Mouse (Mus musculus) gastrocnemius, postnatal 25 days (tissue): ENCODE measurements around the gene Rbp1. TPM values are rescaled to one million over a fixed set of nuclear protein-coding genes. Genes with fewer than 3 reads are reported as not detected.

ENCODE experiments used
- DNase-seq: peaks from one replicate; pipeline ENCODE4 v3.0.0; 2022
- total RNA-seq, 2 experiments: library from RNA; stranded (reverse); gene quantifications; 1 replicate in 1 of 2; 2 replicates in 1 of 2; pipeline ENCODE4 v1.2.3; 2021

Gene Rbp1
- total RNA-seq, 2 experiments from 2014 or later = 1.8 to 3.0 TPM

DNA sequence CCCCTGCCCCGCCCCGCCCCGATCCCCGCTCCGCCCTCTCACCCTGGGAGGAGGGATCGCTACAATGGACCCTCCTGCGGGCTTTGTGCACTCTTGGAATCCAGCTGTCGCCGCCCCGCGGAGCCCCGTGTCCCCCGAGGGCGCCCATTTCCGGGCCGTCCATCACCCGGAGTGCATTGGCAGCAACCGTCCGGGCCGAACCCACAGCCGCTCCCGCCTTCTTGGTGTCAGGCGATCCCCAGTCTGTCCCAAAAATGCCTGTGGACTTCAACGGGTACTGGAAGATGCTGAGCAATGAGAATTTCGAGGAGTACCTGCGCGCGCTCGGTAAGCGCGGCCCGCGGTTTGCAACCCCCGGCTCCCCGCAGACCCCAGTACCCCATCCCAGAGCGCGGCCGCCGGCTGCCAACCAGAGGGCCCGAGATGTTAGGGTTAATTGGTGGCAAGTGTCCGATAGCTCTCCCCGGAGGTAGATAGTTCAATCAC lies 2.0 kb downstream of the Rbp1 start:
- DNase-seq = peak; percentile 20

DNA sequence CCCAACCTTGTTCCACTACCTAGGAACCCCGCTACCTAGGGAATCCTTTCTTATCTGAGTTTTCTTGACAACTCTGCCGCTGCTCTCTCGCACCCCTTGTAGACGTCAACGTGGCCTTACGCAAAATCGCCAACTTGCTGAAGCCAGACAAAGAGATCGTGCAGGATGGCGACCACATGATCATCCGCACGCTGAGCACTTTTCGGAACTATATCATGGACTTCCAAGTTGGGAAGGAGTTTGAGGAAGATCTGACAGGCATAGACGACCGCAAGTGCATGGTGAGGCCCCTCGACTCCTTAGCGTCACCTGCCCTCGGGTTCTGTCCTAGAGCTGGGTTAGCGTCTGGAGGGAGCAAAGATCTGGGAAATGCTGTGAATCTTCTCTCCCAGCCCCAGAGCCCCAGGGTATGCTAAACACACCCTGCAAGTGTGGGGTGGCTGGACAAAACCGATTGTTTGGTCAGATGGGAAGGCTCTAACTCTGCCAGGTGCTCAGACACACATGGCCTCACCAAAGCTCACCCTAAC lies 2.7 kb downstream of the Rbp1 start:
- no peak for DNase-seq

DNA sequence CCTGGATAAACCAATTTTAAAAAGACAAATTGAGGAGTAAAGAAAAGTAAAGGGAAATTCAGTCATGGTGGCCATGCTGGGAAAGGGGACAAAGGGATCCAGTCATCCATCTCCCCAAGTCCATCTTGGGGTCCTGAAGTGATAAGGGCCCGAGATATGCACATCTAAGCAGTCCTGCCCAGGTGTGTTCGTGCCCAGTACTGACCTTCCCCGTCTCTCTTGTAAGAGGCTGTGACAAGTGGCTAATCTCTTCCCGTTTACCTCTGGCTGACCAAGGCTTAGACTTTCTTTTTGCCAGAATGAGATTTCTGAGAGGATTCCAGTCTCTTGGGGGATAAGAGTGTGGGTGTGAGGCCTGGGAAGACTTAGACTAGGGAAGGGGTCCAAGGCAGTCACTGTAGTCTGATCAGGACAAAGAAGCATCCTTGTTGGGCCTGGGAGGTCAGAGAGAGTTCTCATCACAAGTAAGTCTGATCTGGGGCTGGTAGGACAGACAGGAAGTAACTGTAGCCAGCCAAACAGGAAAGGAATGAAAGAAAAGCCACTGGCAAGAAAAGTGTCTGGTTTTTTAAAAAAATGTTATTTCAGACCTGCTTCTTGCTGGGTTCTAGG lies 5.3 kb downstream of the Rbp1 start:
- no peak for DNase-seq

DNA sequence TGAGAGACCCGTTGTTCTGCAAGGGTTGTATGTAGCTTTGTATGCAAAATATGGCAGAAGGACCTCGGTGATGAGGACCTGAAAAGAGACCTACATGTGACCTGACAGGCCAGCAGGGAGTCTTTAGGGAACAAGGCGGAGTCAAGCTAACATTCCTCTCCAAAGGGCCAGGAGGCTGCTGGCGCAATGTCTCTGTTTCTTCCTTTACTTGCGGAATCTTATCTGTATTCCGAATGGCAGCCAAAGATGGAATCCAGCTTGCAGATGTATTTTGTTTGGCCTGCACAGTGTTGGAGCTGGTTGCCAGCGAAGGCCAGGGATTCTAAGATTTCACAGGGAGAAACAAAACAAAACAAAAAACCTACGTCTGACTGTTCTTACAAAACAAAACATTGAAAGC lies 6.0 kb downstream of the Rbp1 start:
- peak; percentile 26 for DNase-seq

DNA sequence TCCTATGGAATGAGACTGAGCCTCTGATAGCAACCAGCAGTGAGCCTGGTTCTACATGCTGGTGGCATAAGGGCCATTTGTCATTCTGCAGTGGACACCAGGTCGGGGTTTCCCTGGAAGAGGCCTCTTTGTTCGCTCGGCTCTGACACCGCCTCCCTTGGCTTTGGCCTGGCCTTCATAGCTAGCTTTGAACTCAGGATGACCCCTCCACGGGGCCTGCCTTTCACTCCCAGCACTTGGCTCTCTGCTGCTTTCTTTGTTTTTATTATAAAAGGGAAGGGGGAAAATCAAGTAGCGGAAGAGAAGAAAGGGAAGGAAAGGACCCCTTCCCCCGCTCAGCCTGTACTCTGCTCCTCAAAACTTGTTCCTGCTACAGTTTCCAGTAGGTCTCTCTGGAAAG lies 7.0 kb downstream of the Rbp1 start:
- no peak for DNase-seq

DNA sequence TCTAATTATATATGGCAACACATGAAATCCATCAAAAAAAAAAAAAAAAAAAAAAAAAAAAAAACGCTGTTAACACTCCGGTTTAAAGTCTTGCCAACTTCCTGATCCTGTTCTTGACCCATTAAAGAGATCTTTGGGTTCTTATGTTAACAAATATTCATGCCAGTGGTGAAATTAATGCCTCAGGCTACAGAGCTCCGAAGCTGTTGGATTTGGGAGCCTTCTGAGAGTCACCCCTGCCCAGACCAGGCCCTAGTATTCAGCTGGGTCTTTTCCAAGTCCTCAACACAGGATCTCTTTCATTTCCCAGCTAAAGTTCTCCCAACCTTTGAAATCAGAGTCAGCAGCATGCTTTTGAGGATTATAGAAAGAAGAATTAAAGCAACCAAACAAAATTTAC lies 7.8 kb downstream of the Rbp1 start:
- no peak for DNase-seq

DNA sequence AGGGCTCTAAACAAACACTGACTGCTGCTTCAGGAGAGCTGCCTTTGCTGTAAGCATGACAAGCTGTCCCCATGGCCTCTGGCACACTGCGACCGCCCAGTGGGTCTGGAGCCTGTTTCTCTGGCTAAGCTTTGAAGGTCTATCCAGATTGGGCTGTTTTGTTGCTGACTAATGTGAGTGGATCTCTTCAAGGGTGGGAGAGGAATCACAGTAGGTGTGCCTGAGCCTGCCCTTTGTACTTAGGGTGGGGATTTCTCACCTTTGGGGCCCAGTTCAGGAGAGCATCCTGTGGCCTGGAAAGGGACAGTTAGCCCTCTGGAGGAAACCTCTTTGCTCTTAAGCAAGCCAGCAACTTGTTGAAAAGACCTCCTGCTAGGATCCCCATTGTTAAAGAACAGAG lies 10.3 kb downstream of the Rbp1 start:
- DNase-seq = no peak

DNA sequence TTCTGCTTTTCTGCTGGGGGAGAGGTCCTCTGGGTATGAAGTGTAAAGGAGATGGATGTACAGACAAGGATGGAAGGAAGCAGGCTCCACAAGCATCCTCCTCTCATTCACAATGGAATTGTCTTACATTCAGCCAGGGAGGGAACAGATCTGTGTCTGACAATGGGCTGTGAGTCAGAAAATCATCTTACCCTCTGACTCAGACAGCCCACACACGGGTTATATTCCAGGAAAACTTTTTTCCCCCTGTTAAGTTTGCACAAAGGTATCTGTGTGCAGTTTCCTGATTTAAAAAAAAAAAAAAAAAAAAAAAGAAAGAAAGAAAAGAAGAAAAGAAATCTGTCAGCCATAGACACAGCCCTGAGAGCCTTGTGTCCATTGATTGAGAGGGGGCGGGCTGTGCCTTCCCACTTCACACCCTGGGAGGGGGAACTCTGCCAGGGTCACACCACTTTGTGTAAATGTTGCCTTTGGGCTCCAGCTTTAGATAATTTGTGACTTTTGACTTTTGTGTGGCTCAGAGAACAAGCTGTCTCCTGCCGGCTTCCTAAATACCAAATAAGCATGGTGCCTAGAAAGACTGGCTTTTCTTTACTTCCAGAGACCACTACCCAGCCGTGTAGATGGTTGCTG lies 11.3 kb downstream of the Rbp1 start:
- no peak for DNase-seq

DNA sequence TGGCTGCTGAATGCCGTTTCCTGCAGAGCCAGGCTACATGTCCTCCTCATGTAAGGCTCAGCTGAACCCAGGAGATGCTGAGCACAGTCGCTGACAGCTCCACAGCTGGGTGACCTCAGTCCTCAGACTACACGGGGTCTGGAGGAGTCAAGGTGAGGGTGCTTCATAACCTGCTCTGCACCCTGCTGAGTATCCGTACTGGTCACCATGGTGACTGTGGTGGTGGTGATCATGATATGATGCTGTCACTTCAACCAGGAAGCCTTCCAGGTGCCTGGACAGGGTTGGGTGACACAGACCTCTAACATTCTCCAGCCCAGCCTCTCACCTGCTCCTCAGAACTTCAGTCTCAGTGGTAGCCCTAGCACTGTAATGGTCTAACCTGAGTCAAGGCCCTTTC lies 15.1 kb downstream of the Rbp1 start:
- no peak for DNase-seq

DNA sequence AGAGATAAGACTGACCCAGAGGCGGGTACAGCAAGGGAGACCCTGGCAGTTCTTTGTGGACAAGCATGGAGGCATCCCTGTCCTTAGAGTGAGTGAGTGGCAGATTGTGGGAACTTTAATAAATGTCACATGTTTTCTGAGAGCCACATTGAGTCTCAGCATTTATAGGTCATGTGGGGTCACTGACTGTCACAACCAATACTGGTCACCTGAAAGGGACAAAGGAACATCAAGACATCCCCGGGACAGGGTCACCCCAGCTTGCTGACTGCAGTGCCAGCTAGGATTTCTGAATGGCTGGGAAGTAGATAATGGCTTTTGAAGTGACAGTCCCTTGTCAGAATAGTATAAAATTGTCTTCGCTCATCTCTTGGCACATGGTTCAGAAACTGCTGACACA lies 16.3 kb downstream of the Rbp1 start:
- DNase-seq = no peak

DNA sequence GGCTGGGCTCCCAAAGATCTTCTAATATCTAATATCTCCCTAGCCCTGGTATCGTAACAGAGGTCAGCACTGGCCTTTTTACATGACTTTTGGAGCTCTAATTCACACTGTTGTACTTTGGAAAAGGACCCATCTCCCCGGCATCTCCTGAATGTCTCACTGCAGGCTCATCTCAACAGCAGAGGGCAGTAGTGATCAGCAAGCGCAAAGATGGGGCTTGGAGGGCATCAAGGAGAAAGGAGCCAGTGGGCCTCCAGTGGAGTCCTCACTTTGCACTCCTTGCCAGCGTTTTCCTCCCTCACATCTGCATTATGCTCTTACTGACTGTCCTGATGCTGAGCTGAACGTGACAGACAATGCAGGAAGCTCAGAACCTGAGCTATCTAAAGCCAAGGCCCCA lies 19.9 kb downstream of the Rbp1 start:
- DNase-seq = no peak

DNA sequence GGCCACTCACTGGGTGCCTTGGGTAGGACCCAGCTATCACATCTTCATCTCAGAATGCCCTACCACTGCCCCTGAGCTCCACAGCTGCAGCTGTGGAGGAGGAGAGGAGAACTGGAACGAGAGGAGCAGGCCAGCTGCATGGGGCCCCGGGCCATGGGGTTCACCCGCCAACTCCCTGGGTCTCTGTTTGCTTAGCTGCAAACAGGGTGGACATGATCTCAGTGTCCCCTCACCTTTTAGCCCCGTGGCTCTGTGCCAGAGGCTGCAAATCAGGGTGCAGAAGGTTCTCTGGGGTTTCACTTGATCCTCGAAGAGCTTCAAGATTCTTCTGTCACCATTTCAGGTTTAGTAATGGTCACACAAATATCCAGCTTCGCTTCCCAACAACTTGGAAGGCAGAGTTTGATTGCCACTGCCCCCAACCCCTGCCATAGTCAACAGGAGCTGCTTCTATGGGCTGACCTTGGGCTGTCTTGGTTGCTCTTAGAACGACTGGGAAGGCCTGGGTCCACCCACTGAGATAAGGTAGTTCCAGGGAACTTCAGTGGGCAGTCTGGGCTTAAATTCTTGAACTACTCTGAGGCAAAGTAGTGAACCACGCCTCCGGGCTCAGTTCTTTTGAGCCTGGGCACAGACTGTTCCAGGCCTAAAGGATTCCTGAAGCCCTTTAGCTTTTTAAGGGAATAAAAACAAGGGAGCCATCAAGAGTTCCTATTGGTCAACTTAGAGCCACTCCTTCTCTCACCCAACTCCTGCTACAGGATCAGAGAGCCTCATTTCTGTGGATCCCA lies 22.8 kb downstream of the Rbp1 start:
- DNase-seq = no peak

DNA sequence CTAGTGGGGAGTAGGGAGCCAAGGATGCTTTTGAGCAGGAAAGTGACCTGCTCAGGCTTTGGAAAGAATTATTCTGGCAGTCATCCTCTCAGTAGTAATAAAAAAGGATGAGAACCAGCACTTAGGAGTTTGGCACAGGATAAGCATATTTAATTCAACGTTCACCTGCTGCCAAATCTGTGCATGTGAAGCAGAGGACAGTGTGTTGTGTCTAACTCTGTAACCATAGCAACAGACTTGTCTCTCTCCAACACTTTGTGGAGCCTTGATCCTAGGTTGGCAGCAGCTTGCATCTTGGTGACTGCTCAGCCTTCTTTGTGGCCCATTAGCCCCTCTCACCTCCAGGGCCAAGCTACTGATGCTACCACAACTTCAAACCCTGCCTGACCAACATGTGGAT lies 28.2 kb downstream of the Rbp1 start:
- no peak for DNase-seq

DNA sequence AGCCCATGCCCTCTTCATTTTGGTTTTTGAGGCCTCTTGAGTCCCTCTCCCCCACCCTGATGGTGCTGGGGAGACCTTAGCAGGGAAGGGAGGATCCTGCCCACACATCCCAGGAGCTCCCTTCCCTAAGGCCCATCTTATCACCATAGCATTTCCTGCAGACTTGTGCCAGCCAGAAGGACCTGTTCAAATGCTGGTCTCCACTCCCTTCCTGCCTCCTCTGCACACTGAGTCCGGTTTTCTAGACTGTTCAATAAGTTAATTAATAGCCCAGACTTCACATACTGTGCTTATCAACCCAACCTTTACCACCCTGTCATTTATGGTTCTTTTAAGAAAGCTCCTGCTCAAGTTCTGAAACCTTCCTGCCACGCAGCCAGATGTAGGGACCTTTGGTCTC lies 43.9 kb downstream of the Rbp1 start:
- DNase-seq = no peak

DNA sequence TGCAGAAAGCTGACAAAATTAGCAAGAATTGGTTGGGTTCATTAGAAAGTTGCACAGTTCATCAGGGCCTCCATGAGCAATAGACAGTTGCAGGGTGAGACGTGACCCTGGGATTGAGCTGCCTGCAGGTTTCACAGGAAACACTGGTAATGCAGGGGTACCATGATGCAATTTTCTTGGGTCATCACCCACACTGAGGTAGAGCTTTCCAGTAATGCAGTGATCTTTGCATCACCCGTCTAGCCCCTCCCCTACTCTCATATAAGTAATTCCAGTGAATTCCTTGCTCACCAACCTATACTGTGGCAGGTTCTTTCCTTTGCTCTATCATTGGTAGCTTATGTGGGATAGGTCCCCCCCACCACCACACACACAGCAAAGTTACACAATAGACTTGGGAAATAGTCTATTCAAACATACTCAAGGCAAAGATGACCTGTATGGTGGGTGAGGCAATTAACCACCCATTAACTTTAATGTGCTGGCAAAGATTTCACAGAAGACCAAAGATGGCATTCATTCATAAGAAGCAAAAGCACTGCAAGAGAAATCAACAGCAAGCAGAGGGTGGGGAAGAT lies 57.5 kb downstream of the Rbp1 start:
- DNase-seq = no peak

DNA sequence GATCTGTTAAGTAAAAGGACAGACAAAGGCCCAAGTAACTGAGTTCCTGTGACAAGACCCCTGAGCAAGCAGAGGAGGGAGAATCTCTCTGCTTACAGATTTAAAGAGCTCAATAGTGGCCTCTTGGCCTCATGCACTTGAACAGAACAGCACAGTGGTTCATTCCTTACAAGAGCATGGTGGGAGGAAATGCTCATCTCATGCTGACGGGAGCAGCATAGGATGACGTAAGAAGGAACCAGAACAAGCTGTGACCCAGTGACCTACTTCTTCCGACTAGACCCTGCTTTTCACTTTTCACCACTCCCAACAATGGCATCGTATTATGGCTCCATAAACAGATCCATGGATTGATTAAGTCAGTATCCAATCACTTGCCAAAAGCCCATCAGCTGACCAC lies 59.5 kb downstream of the Rbp1 start:
- no peak for DNase-seq

DNA sequence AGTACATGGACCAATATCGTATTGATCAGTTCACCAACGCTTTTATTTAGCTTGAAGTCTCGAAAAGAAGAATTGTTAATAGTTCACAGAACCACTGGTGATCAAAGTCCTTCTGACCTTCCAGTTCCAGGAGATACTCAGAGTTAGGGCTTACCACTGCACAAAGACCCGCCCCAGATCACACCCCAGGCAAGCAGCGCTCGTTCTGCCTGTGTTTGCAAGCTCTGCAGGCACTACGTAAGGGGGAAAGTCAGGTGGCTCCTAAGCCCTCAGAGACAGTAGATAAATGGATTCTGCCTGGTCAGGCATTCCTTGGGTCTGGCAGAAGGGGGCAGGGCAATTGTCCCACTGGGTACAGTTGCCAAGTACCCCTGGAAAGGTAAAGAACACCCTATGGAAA lies 62.3 kb downstream of the Rbp1 start:
- DNase-seq = no peak

DNA sequence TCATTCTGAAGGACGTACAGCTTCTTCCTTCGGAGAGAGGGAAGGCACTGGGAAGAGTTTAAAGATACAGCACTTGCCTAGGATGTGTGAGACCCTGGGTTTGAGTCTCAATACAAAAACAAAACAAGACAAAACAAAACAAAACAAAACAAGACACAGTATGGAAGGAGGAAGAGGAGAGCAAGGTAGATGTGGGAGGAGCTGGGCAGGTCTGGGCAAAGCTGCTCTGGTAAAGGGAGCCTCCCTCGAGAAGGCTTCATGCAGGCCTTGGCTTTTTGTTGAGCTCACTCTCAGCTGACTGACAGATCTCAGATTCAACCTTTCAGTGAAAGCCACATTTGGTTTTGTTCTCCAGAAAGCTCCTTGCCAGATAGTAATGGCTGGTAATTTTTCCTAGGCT lies 63.1 kb downstream of the Rbp1 start, which contains the start of gene Rbp2:
Gene Rbp2 (plus strand): TSS at position 301 of the 400 bp plus-strand sequence.
- DNase-seq = no peak

DNA sequence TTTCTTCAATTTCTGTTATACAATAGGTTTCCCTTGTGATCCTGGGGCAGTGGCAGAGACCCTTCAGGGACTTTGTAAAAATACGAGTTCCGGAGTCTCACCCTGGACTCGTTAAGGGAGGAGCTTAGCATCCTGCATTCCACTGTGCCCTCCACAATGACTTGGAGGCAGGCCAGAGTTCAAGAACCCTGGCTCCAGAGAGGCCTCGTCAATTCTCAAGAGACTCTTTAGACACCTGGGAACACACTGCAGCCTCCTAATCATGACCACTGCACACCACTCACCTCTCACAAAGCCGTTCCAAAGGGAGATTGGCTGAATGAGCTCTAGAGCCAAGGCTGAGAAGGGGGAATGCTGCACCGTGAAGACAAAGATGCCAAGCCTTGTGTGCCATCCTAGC lies 64.5 kb downstream of the Rbp1 start:
- DNase-seq = no peak

DNA sequence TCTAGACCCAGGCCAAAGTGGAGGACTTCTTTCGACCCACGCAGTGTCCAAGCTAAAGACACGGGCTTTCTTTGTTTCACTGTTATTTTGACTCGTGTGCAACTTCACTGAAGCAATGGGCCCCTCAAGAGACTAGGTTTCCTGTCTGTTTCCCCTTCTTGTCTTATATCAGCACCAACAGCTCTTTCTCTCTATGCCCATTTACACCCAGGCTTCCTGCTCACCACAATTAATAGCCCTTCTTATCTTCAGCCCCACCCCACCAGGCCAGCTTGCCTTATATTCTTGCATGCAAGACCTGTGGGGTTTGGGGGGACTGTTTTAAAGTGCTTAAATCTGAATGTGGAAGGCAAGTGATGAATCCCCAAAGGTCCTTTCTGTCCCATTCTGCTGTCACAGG lies 66.8 kb downstream of the Rbp1 start:
- DNase-seq = no peak

DNA sequence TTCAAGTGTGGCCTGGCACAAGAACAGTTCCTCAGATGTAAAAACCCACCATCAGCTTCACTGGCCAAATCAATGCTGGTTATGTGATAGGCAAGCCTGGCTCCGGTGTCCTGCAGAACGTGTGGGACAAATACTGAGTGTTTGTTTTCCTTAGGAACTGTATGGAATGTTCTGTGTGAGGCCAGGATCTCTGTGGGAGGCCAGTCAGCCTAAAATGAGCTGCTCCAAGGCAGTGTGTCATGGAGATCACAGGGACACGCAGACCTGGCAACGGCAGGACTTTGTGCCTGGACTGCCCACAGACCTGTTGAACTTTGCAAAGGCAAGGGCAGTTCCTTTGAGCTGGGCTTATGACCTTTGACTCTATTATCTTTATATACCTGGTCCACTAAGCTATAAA lies 67.4 kb downstream of the Rbp1 start:
- no peak for DNase-seq

DNA sequence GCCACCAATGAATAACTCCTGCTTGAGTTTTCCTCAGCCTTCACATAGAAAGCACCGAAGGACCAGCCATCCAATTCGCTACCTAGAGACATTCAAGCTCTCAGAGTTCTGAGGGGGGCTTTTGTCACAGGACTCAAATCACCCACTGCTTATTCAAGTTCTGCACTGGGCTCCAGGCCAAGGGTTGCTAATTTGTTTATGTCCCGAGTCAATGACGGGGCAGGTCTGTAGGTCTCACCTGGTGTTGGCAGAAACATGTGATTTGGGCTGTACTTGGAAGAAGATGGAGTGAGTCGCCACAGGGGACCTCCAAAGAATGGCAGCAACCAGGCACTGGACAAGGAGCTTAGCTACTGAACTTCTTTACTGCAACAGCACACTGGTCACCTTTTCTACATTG lies 68.3 kb downstream of the Rbp1 start:
- DNase-seq = no peak

DNA sequence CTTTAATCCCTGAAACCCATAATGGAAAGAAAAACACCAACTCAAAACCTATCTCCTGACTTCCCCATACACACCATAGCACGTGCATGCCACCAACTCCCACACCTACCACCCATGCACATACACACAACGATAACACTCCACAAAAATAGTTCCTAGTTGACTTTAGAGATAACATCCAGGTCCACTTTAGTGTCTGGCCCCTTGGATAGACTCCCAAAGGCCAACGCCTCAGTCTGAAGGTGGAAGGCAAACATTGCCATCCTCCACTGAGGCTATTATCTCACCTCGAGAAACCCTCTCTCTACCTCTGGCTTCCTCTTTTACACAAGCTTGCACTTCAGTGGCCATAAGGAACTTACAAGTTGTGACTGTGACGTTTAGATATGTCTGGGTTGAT lies 69.5 kb downstream of the Rbp1 start:
- DNase-seq = no peak
